Mouse (Mus musculus) intestine, embryonic 14.5 days (tissue): ENCODE data around the gene Ehd3. TPM values are rescaled to one million over a fixed set of nuclear protein-coding genes. Genes with fewer than 3 reads are reported as not detected.

Experiments
- polyA plus RNA-seq: library from polyadenylated mRNA; unstranded; fragments of >200 nt; fragmentation: Nextera tagmentation; extraction: Ambion mirVana; gene quantifications from 2 replicates; pipeline ENCODE4 v1.2.1, GENCODE M21; 2014

The Ehd3 gene
- polyA plus RNA-seq, 1 experiment from 2014 or later: 6.8 TPM

Other genes with a start within 250 kb of the Ehd3 start
- 0.94 and 1.2 TPM in 2 replicates for gene Galnt14, start 93.7 kb upstream of the Ehd3 start, polyA plus RNA-seq
- 0.96 and 1.3 TPM in 2 replicates for gene Xdh, start 146.1 kb downstream of the Ehd3 start, polyA plus RNA-seq
- not detected in 2 replicates for gene Srd5a2, start 243.8 kb downstream of the Ehd3 start, polyA plus RNA-seq